Mouse (Mus musculus) gastrocnemius, adult 8-10 months (tissue): ENCODE measurements at regions not wholly inside any gene's neighbourhood (a gene's known extent, or its start where the extent isn't known, plus 50 kb on each side); places are given as distances from the start of the nearest gene placed in this dataset.

Experiments
- DNase-seq, 2 experiments: peaks; one replicate each; pipeline ENCODE4 v3.0.0; 2022; ENCODE audit warnings: low spot score in 2 of 2

GRCm38 (mm10) chr4:135033302-135033701 is 87.2 kb upstream of the Runx3 start:
- DNase-seq = no peak

GRCm38 (mm10) chr4:135034406-135034805 is 86.0 kb upstream of the Runx3 start:
- DNase-seq = peak in 1 of 2 experiments; percentile 18

- DNase-seq = no peak
Measured at GRCm38 (mm10) chr4:135036764-135037163, 83.7 kb upstream of the Runx3 start.

GRCm38 (mm10) chr4:135039234-135039633 is 81.2 kb upstream of the Runx3 start:
- DNase-seq = no peak

- DNase-seq = no peak
Measured at GRCm38 (mm10) chr4:135041921-135042320, 78.5 kb upstream of the Runx3 start.

GRCm38 (mm10) chr4:135042501-135042900 is 78.0 kb upstream of the Runx3 start:
- no peak for DNase-seq

GRCm38 (mm10) chr4:135045054-135045453 is 75.4 kb upstream of the Runx3 start:
- DNase-seq = no peak

- DNase-seq = no peak
Measured at GRCm38 (mm10) chr4:135046619-135047018, 73.8 kb upstream of the Runx3 start.

GRCm38 (mm10) chr4:135047251-135047650 is 73.2 kb upstream of the Runx3 start:
- DNase-seq = no peak

- DNase-seq = no peak
Measured at GRCm38 (mm10) chr4:135047771-135048170, 72.7 kb upstream of the Runx3 start.

- no peak for DNase-seq
Measured at GRCm38 (mm10) chr4:135049924-135050323, 70.5 kb upstream of the Runx3 start.

GRCm38 (mm10) chr4:135051466-135051865 is 69.0 kb upstream of the Runx3 start:
- no peak for DNase-seq

GRCm38 (mm10) chr4:135053585-135053984 is 66.9 kb upstream of the Runx3 start:
- no peak for DNase-seq

- no peak for DNase-seq
Measured at GRCm38 (mm10) chr4:135054353-135054752, 66.1 kb upstream of the Runx3 start.

- peak; percentile 23 to 31 for DNase-seq
Measured at GRCm38 (mm10) chr4:135056371-135056770, 64.1 kb upstream of the Runx3 start.

- peak; percentile 17 to 31 for DNase-seq
Measured at GRCm38 (mm10) chr4:135057286-135057685, 63.2 kb upstream of the Runx3 start.

GRCm38 (mm10) chr4:135058895-135059294 is 61.6 kb upstream of the Runx3 start:
- DNase-seq = no peak

GRCm38 (mm10) chr4:135061030-135061743 is 59.3 kb upstream of the Runx3 start:
- no peak for DNase-seq

GRCm38 (mm10) chr4:135066766-135067479 is 53.5 kb upstream of the Runx3 start:
- DNase-seq = peak; percentile 71 to 72

- no peak for DNase-seq
Measured at GRCm38 (mm10) chr4:135067805-135068204, 52.6 kb upstream of the Runx3 start.

GRCm38 (mm10) chr4:135069818-135070217 is 50.6 kb upstream of the Runx3 start:
- DNase-seq = no peak
